ENCODE assay signal across 8 mouse cellular contexts in the genomic region with DNA sequence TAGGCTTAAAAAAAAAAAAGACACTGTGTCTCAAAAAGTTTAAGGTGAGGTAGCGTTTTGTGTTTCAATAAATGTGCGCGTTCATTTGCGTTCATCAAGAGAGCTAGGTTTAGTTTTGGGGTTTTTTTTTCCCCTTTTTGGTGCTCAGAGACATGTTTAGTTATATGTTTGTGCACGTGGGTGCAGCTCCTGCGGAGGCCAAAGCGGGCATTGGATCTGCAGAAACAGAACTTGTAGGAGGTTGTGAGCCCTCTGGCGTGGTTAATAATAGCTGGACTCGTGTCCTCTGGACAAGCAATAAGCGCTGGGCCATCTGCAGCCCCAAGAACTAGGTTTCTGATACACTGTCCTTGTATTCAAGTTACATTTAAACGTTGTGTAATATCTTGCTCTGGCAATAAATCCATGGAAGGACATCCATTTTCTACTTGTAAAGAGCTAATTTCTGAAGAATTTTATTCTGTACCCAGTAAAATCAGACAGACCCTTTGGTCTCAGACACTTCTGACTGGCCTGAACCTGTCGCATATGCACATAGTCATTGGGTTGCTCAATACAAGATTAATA. TPM values are rescaled to one million over a fixed set of nuclear protein-coding genes. Genes with fewer than 3 reads are reported as not detected.
DNase-seq lines count a peak whose midpoint lies in the region; ATAC-seq and TF ChIP-seq lines count a peak whose summit lies in the region.

No protein-coding gene starts in this region.

- H3K9ac ChIP-seq in limb, embryonic 13.5 days = peak overlapping the region; percentile 89
- peak overlapping the region; percentile 91 for H3K9ac ChIP-seq in stomach, postnatal 0 days (ENCODE audit: low read length)

- H3K27ac ChIP-seq in spleen, adult 2 months (ENCODE audit: insufficient read depth, low read length) = no peak overlapping the region
- H3K27ac ChIP-seq in limb, embryonic 13.5 days = no peak overlapping the region
- H3K27ac ChIP-seq in stomach, postnatal 0 days (replicated peaks) = peak overlapping the region; percentile 88; the same call in 1 of the 2 replicates

- H3K4me2 ChIP-seq in limb, embryonic 13.5 days (replicated peaks) = peak overlapping the region; percentile 84
- H3K4me2 ChIP-seq in stomach, postnatal 0 days (replicated peaks; ENCODE audit: low read depth) = peak overlapping the region; percentile 67

- no peak for ATAC-seq in limb, embryonic 13.5 days (ENCODE audit: low FRiP score, low read depth)
- no peak for ATAC-seq in stomach, postnatal 0 days (ENCODE audit: low FRiP score, low TSS enrichment)

- H3K4me3 ChIP-seq in spleen, adult 2 months (ENCODE audit: extremely low read depth, insufficient read depth, insufficient read length) = peak overlapping the region; percentile 90
- peak overlapping the region; percentile 90 for H3K4me3 ChIP-seq in limb, embryonic 13.5 days
- peak overlapping the region; percentile 82 for H3K4me3 ChIP-seq in stomach, postnatal 0 days (ENCODE audit: low read depth, low read length)

- H3K27me3 ChIP-seq in spleen, adult 2 months (ENCODE audit: control insufficient read depth, insufficient read depth, low read length) = no peaks in the 10 kb centered on the region
- no peaks in the 10 kb centered on the region for H3K27me3 ChIP-seq in limb, embryonic 13.5 days
- H3K27me3 ChIP-seq in stomach, postnatal 0 days (ENCODE audit: control insufficient read depth, insufficient read depth, low read length) = no peaks in the 10 kb centered on the region

- 3% methylated on average over 12 of the region's 12 CpGs for WGBS in spleen, adult 2 months
- WGBS in limb, embryonic 13.5 days = 6% methylated on average over 12 of the region's 12 CpGs
- WGBS in stomach, postnatal 0 days = 4% methylated on average over 12 of the region's 12 CpGs

- no peak for TF ChIP-seq POLR2A in spleen, adult 2 months (IDR thresholded peaks at IDR 0.05; ENCODE audit: low read depth, low read length)

- intact Hi-C loops in left cerebral cortex, postnatal 10 days (cut with DNase I) = no loop called here

- no peaks in the 10 kb centered on the region for H3K9me3 ChIP-seq in limb, embryonic 13.5 days
- H3K9me3 ChIP-seq in stomach, postnatal 0 days (ENCODE audit: control insufficient read depth, low read length) = no peaks in the 10 kb centered on the region

- H3K36me3 ChIP-seq in spleen, adult 2 months (ENCODE audit: control insufficient read depth, insufficient read depth, low read length) = peaks cover 6% of the 10 kb centered on the region
- H3K36me3 ChIP-seq in limb, embryonic 13.5 days = peaks cover 48% of the 10 kb centered on the region
- H3K36me3 ChIP-seq in stomach, postnatal 0 days (ENCODE audit: control insufficient read depth, insufficient read depth, low read length) = no peaks in the 10 kb centered on the region; the same call in 1 of the 2 replicates

- peaks cover 4% of the 10 kb centered on the region; the same call in 1 of the 2 replicates for H3K4me1 ChIP-seq in spleen, adult 2 months (ENCODE audit: control insufficient read depth, insufficient read depth, insufficient read length)
- H3K4me1 ChIP-seq in limb, embryonic 13.5 days = peaks cover 26% of the 10 kb centered on the region
- H3K4me1 ChIP-seq in stomach, postnatal 0 days (replicated peaks; ENCODE audit: control insufficient read depth, insufficient read depth) = no peaks in the 10 kb centered on the region; the same call in 1 of the 2 replicates

- no peak for TF ChIP-seq EP300 in stomach, postnatal 0 days (optimal IDR thresholded peaks at IDR 0.05)

- DNase-seq in cerebellum, adult 9-10 months = peak; percentile 36
- DNase-seq in cerebellum, postnatal 14 days = no peak
- DNase-seq in spleen, adult 2 months (ENCODE audit: low read depth in 1 of 2, low spot score in 2 of 2) = no peak
- no peak for DNase-seq in spleen, adult 18-20 months
- no peak for DNase-seq in stomach, postnatal 0 days (ENCODE audit: low spot score)
- no peak for DNase-seq in left cerebral cortex, postnatal 10 days (ENCODE audit: extremely low spot score in 1 of 2, low spot score in 2 of 2)
- DNase-seq in layer of hippocampus, adult 18-20 months (ENCODE audit: low spot score in 2 of 2) = no peak

- no peak for TF ChIP-seq CTCF in spleen, adult 2 months (IDR thresholded peaks at IDR 0.05; ENCODE audit: extremely low read depth, insufficient read depth, insufficient read length, insufficient replicate concordance)
- TF ChIP-seq CTCF in stomach, postnatal 0 days (IDR thresholded peaks at IDR 0.05; ENCODE audit: low read depth) = no peak

RNA-seq across cellular contexts. Expression of a gene that starts 0.9 kb away (rescaled TPM):
- 31.8 and 60.7 TPM in 2 replicates for polyA plus RNA-seq in spleen, adult 2 months (2012; rRNA removed)
- 660 and 699 TPM in 2 replicates for polyA plus RNA-seq in limb, embryonic 13.5 days (2015; fragmentation: Nextera tagmentation; extraction: Ambion mirVana)
- 242 and 277 TPM in 2 replicates for polyA plus RNA-seq in stomach, postnatal 0 days (2015; fragmentation: Nextera tagmentation; extraction: Ambion mirVana)
- 10 to 100 TPM; 66.9 to 87.6 TPM for total RNA-seq in left cerebral cortex, postnatal 10 days (2021)
- total RNA-seq in layer of hippocampus, adult 18-20 months (2021) = 10 to 100 TPM; 55.5 to 74.0 TPM

RNA-seq across cellular contexts. Expression of a gene that starts 6.6 kb away (rescaled TPM):
- 8.9 and 9.7 TPM in 2 replicates for polyA plus RNA-seq in spleen, adult 2 months (2012; rRNA removed)
- polyA plus RNA-seq in limb, embryonic 13.5 days (2015; fragmentation: Nextera tagmentation; extraction: Ambion mirVana) = 133 and 136 TPM in 2 replicates
- polyA plus RNA-seq in stomach, postnatal 0 days (2015; fragmentation: Nextera tagmentation; extraction: Ambion mirVana) = 72.1 and 74.8 TPM in 2 replicates
- 10 to 100 TPM; 34.0 to 34.6 TPM for total RNA-seq in left cerebral cortex, postnatal 10 days (2021)
- 10 to 100 TPM; 29.2 to 31.6 TPM for total RNA-seq in layer of hippocampus, adult 18-20 months (2021)

RNA-seq across cellular contexts. Expression of a gene that starts 24.9 kb away (rescaled TPM):
- polyA plus RNA-seq in spleen, adult 2 months (2012; rRNA removed) = 10.3 and 10.5 TPM in 2 replicates
- polyA plus RNA-seq in limb, embryonic 13.5 days (2015; fragmentation: Nextera tagmentation; extraction: Ambion mirVana) = 85.9 and 86.3 TPM in 2 replicates
- polyA plus RNA-seq in stomach, postnatal 0 days (2015; fragmentation: Nextera tagmentation; extraction: Ambion mirVana) = 93.8 and 94.8 TPM in 2 replicates
- 100 to 1,000 TPM; 114 TPM for total RNA-seq in left cerebral cortex, postnatal 10 days (2021)
- total RNA-seq in layer of hippocampus, adult 18-20 months (2021) = 100 to 1,000 TPM; 111 to 113 TPM

RNA-seq across cellular contexts. Expression of a gene that starts 32.0 kb away (rescaled TPM):
- 15.4 and 15.9 TPM in 2 replicates for polyA plus RNA-seq in spleen, adult 2 months (2012; rRNA removed)
- 286 and 293 TPM in 2 replicates for polyA plus RNA-seq in limb, embryonic 13.5 days (2015; fragmentation: Nextera tagmentation; extraction: Ambion mirVana)
- 44.6 and 47.2 TPM in 2 replicates for polyA plus RNA-seq in stomach, postnatal 0 days (2015; fragmentation: Nextera tagmentation; extraction: Ambion mirVana)
- total RNA-seq in left cerebral cortex, postnatal 10 days (2021) = 100 to 1,000 TPM; 125 to 127 TPM
- 100 to 1,000 TPM; 114 to 120 TPM for total RNA-seq in layer of hippocampus, adult 18-20 months (2021)

RNA-seq across cellular contexts. Expression of a gene that starts 54.4 kb away (rescaled TPM):
- polyA plus RNA-seq in spleen, adult 2 months (2012; rRNA removed) = 8.5 and 10.4 TPM in 2 replicates
- 1.3 TPM in 1 of 2 replicates, not detected in the other for polyA plus RNA-seq in limb, embryonic 13.5 days (2015; fragmentation: Nextera tagmentation; extraction: Ambion mirVana)
- polyA plus RNA-seq in stomach, postnatal 0 days (2015; fragmentation: Nextera tagmentation; extraction: Ambion mirVana) = not detected in 2 replicates
- total RNA-seq in left cerebral cortex, postnatal 10 days (2021) = under 1 TPM in 1 of 2 experiments, not detected in 1; 0.59 TPM
- 1 to 10 TPM in 1 of 2 experiments, under 1 TPM in 1; 0.84 to 2.8 TPM for total RNA-seq in layer of hippocampus, adult 18-20 months (2021)
